Mouse (Mus musculus) left cerebral cortex, adult 8-10 months (tissue): ENCODE data around the gene Scand1. TPM values are rescaled to one million over a fixed set of nuclear protein-coding genes. Genes with fewer than 3 reads are reported as not detected.

Experiments
- DNase-seq, 2 experiments: peaks; one replicate each; pipeline ENCODE4 v3.0.0; 2022; ENCODE audit warnings: low spot score in 2 of 2
- total RNA-seq, 4 experiments: library from RNA; stranded (reverse); gene quantifications; 2 replicates each; pipeline ENCODE4 v1.2.4; 2022

The Scand1 gene
- 10 to 100 TPM; 65.6 to 78.5 (median 72.1) TPM for total RNA-seq

DNA sequence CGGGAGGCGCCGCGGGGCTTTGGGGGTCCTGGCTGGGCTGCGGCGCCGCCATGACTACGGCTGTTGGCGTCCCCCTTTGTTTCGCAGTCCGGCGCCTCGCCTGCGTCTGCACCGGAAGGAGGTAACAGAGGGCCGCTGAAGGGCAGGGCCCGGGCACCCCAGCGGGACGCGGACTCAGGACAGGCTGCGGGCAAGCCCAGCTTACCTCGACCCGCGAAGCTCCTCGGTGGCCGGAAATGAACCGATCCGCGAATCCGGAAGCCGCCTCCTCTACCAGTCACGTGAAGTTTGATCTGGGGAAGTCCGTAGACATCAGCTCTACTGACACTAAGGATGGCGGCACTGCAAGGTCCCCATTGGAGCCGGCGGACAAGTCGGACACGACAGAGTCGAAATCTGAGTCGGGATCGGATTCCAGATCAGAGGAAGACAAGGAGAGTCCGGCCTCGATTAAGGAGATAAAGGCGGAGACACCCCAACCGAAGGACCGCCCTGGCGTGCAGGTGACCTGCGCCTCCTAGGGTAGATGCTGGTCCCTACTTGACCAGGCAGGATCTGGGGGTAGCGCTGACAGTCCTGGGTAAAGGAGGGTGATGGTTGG is at the start of gene Scand1, which contains the start of gene Cnbd2:
Gene Scand1 (minus strand): TSS at position 408 of the 601 bp plus-strand sequence.
Gene Cnbd2 (plus strand): TSS at position 3 of the 601 bp plus-strand sequence.
- peak; percentile 76 to 78 for DNase-seq

DNA sequence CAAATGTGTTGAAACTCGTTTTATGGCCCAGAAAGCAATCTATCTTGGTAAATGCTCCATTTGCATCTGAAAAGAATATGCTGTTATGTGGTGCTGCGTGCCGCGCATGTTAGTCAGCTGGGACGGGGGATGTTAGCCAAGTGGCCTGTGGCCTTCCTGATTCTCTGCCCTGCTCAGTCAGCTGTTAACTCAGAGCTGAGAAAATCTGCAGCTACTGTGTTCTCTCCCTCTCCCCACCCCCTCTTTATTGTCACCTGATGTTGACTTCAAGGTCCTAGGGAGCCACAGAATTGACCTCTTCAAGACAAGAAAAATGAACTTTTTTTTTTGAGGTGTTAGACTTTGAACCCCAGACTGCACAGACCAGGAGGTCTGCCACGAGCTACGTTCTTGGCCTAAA is 43.5 kb upstream of the Scand1 start:
- peak in 1 of 2 experiments; percentile 26 for DNase-seq

DNA sequence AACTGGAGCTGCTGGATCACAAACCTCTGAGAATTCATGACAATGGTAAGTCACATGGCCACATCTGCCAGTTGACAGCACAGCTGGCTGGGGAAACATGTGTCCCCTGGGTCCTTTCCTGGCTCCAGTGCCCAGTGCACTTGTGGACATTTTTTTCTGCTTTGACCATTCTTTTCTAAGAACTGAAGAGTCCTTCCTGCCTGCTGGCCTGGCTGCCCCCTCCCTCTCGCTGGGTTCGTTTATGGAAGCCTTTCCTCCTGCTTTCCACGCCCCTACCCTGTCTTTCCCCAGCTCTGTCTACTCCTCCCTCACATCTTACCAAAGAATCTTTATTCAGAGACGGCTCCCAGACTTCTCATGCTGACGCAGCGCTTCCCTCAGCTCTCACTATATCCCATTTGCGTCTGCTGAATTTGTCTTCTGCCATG is 40.8 kb upstream of the Scand1 start:
- no peak for DNase-seq

DNA sequence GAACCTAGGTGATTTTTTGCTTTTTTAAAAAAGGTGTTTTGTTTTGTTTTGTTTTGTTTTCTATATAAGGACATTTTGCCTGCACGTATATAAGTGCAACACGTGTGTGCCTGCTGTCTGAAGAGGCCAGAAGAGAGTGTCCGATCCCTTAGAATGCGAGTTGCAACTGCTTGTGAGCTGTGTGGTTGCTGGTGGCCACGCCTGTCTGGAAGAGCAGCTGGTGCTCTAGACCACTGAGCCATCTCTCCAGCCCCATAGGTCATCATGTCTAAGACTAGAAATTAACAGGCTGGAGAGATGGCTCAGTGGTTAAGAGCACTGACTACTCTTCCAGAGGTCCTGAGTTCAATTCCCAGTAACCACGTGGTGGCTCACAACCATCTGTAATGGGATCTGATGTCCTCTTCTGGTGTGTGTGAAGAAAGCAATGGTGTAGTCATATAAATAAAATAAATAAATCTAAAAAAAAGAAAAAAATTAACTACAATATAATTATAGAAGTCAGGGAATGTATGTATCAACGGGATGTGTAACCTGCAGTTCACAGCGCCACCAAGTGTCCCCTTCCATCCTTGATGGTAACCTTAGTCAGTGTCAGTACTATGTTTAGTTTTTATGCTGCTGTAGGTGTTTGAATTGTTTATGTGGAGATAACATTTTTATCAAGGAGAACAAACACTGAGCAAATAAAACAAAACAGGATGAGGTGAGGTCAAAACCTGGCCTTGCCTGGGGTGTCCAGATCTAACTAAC is 40.1 kb upstream of the Scand1 start:
- DNase-seq: no peak

DNA sequence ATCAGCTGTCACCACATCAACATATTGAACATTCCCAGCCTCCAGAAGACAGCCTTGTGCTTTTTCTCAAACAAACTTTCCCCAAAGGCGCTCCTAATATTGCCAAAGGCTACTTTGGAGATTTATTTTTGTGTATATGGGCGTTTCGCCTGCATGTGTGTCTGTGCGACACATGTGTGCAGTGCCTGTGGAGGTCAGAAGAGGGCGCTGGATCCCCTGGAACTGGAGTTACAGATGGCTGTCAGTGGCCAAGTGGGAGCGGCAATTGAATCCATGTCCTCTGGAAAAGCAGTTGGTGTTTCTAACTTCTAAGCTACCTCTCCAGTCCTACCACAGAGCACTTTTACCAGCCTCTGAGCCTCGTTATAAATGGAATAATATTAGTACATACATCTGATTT is 38.7 kb upstream of the Scand1 start:
- DNase-seq: no peak

DNA sequence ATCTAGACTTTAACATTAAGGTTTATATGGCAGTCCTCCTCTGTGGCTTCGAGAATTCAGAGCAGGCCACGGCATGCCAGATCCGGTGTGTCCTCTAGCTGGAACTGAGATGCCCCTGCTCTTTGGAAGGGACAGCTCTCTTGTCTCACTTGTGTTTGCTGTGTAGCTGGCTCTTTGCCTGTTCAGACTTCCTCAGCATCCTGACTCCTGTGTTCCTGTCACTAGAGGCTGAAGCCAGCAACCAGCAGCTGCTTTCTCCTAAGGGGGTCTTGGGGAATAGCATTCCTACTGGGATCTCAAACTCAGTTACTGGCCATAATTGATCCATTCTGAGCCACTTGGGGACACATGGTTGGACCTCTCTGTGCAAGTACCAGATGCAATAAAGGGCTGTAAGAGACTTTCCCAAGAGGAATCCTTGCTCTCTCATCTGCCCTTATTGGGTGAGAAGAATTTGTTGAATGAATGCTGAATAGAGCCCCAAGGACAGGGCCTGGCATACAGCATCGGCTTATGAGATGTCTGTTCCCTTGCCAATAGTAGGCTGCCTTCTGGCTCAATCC is 36.9 kb upstream of the Scand1 start:
- no peak for DNase-seq

DNA sequence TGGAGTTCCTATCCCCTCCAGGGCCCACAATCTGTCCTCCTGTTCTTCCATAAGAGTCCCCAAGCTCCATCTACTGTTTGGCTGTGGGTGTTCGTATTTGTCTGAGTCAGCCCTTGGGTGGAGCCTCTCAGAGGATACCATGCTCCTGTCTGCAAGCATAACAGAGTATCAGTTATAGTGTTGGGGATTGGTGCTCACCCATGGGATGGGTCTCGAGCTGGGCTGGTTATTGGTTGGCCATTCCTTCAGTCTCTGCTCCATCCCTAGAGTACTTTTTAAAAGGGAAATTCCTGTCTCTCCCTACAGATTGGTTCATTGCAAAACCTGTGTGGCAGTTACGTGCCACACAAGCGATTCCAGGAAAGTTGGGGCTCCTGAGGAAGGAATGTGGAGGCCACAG is 36.3 kb upstream of the Scand1 start:
- no peak for DNase-seq

DNA sequence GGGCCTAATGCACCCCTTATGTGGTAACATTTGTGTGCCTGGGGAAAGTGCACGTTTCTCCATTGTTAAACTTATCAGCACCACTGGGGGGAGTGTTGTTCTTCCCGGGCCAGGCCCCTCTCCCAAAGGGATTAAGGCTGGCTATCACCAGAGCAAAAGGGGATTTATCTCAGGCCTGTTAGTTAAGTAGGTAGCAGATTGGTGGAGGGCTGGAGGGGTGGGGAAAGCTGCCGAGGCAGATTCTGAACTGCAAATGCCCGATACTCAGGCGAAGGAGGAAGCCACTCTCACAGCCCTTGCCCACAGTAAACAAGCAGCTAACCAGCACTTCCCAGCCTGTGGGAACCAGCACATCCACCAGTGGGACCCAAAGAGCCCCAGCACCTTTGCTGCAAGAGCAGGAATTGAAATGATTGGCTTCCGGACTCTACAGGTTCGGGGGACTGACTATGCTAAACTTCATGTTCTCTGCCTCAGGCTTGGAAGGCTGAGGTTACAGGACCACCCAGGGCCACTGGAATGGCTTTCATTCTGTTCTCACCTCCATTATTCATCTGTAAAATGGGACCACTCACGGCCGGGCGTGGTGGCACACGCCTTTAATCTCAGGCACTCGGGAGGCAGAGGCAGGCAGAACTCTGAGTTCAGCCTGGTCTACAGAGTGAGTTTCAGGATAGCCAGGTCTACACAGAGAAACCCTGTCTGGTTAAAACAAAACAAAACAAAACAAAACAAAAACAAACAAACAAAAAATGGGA is 32.5 kb upstream of the Scand1 start:
- DNase-seq: no peak

DNA sequence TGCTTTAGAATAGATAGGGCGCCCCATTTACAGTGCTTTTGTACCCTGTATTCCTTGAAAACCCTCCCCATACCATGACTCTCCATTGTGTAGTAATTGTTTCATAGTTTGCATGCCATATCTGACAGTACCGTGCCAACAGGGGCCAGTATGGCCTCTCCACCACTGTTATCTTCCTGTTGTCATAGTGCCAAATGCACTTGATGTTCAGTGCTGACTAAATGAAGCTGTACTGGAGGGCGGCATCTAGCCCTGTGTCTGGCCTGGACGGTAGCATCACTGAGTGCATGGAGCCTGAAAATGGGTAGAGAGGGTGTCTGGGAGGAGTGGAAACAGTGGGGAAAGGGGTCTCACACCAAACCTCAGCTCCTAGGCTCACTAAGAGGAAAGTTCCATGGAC is 27.6 kb upstream of the Scand1 start:
- DNase-seq: no peak

DNA sequence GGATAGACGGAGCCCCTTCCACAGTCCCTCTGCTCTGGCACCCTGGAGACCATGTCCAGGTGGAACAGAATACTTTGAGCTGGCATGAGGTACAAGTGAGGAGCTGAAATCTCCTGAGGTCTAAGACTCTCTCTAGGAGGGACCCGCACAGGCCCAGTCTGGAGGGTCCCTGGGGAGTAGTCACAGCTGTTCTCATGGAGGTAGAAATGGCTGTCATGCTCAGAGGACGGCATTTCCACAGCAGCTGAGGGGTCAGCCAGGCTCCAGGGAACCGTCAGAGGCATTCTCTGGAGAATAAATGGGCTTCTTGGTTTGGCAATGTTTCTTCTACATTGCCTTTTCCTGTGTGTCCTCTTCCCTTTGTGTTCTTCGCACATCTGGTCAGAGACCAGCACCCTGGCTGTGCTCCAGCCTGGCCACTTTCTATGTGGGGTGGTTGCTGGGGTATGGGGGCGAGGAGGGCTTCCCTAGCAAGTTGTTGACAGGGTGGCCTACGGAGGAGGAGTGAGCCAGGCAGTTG is 19.0 kb upstream of the Scand1 start:
- DNase-seq: no peak

DNA sequence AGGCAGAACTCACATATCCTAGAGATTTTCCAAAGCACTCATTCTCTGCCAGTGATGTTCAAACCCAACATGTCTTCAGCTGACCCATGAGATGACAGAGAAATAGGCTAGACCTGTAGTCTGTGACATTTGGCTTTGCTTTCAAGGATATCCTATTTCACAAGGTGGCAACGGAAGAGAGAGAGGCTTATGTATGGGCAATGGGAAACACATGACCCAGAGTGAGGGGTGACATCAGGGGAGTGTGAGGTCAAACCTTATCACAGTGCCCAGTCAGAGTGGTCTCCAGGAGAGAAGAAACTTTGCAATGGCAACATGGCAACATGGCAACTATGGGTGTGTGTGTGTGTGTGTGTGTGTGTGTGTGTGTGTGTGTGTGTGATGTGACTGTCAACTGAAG is 18.2 kb upstream of the Scand1 start:
- no peak for DNase-seq

DNA sequence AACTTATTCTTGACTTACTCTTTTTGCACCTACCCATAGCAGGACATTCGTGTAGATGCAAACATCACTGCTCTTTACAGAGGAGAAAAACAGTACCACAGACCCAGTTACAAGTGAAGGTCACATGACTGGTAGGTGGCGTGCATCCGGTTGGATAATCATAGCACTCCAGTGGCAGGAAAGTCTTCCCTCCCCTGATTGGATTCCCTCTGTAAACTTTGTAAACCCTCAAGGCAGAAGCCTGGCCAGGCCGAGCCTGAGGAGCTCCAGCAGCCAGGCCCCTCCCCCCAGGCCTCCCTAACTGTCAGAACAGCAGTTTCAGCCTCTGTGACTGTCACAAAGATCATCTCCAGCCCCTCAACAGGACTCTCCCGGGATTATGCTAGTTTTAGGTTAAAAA is 12.2 kb upstream of the Scand1 start:
- DNase-seq: no peak

DNA sequence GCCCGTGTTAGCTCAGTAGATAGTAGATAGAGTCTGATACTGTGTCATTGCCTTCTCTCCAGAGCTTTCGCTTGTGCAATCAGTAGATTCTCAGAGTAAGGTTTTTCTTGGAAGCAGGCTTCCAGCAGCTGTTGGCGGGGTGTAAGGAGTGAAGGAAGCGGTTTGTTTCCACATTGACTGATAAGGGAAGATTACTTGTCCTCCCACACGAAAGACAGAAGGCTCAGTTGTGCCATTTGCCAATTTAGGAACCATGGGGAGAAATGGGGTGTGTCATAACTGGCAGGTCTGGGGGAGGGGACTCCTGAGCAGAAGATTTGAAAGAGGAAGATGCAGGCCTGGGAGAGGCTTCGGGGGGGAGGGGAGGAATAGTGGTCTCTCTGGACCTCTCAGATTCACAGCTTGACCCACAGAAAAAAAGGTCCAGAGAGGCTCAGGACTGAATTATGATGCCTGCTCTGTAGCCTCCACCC is 11.6 kb upstream of the Scand1 start:
- DNase-seq: peak in 1 of 2 experiments; percentile 47

DNA sequence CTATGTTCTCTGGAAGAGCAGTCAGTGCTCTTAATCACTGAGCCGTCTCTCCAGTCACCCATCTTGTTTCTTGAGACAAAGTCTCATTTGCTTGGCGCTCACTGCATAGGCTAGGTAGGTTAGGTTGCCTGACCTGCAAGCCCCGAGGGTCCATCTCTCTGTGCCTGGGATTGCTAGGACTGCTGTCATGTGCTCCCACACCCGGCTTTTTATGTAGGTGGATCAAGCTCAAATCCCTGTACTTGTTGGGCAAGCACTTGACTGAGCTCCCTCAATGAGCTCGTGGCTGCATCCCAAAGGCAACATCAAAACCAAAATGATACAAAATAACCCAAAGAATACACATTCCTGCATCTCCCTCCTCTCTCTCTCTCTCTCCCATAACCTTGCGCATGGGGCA is 9.0 kb upstream of the Scand1 start:
- no peak for DNase-seq

DNA sequence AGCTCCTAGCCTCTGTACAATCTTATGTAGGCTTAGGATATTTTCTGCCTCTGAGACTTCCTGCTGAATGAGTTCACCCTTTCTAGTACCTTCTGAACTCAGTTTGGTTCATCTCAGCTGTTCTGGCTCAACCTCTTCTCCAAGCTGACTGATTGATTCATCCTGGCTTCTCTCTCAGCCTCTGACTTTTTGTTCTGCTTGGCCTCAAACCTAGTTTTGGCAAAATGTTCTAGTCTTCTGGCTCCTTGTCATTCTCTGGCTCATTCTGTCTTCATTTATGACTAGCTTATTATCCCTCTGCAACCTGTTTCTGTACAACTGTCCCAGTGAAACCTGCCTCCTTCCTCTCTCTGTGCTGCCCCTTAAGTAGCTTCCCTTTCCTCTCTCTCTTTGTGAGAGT is 6.0 kb upstream of the Scand1 start:
- DNase-seq: no peak

DNA sequence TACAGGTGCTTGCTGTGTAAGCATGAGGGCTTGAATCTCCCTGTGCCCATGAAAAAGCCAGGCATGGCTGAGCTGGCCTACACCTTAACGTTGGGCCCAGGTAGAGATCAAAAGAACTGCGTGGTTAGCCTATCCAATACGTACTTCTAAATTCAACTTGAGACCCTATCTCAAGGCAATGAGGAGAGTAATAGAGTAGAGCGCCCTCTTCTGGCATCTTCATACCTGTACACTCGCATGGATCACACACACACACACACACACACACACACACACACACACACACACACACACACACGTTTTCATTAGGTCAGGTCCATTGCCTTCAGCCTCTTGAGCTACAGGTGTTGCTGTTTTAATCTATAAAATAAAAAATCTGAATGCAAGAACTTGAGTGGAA is 2.3 kb upstream of the Scand1 start:
- DNase-seq: no peak

DNA sequence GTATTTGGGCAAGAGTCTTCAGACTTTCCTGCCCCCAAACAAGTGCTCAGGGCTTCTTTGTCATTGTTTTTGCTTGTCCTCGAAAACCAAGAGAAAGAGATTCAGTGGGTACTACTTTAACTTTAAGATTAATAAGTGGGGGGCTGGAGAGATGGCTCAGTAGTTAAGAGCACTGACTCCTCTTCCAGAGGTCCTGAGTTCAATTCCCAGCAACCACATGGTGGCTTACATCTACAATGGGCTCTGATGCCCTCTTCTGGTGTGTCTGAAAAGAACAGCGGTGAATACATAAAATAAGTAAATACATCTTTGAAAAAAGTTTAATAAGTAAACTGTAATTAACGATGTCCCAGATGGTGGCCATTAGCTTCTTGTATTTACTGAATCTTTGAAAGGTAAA is 649 bp upstream of the Scand1 start:
- DNase-seq: no peak

DNA sequence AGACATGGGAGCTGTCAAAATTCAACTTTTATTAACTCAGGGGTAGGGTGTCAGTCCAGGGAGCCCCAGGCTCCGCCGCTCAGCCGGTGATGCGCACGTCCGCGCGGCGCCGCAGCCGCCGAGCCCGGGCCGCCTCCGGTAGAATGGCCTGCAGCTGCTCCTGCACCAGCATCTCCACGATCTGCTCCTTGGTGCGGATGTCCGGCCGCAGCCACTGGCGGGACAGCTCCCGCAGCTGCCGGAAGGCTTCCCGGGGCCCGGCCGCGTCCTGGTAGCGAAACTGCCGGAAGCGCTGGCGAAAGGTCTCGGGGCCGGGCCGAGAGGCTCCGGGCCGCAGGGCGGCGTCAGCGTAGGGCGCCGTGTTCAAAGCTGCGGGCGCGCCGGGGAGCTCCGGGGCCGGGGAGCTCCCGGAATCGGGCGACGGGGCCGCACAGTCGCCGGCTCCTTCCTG is 638 bp downstream of the Scand1 start:
- DNase-seq: peak; percentile 29 to 33

DNA sequence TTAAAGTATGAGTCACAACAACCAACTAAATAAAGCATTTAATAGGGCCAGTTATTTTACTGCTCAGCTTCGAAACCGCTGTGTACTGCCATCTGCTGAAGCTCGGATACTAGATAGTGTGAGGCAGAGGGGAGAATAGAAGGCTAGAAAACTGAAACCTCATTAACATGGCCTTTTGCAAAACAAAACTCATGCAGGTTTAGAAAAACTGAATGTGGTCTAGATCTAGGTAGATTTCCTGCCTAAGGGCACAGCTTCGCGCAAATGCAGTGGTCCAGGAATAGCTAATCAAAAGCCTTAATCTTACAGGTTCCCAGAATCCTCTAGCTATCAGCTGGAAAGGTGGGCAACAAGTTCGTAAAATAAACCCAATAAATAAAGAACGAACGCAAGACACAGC is 1.1 kb downstream of the Scand1 start:
- no peak for DNase-seq

DNA sequence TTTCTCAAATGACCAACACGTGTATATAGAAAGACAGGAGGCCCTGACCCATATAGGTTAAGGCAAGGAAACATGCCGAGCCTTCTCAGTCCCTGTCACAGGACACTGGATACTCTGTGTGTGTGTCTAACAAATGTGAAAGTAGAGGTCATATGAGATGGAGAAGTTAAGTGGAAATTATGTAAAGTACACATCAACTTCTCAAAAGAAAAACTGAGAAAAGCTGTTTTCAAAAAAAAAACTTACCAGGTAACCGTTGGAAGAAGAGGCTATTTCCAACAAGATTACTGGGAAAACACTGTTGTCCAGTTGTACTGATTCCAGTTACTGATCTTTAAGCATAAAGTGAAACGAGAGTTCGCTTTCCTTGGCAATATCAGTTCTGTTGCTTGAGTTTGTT is 1.6 kb downstream of the Scand1 start:
- DNase-seq: no peak

DNA sequence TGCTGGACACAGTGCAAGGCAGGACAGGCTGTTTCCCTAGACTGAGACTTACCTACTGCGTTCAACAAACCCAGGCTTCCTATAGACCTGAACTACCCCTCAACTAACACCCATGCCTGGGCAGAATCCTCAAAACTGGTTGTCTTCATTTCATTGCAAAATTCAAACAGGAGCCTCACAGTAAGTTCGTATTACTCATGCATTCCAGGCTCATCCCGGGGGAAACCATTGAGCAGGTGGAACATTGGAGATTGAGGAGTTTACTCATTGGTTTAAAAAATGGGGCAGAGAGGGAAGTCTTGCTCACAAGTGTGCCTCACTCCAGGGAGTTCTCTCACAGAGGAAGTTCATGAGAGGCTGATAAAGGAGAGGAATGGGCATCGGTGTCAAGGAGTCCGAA is 2.0 kb downstream of the Scand1 start:
- no peak for DNase-seq

DNA sequence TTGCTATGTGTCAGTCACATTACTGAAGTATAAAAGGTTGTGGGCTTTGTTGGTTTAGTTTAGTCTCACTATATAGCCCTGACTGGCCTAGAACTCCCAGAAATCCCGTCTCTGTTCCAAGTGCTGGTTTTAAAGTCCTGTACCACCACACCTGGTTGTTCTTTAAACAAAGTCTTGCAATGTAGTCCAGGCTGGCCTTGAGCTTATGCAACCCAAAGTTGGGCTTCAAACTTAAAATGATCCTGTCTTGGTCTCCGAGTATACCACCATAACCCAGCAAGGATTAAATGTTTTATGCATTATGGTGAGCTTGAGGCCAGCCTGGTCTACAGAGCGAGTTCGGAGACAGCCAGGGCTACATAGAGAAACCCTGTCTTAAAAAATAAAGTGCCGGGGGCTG is 2.6 kb downstream of the Scand1 start:
- DNase-seq: no peak
